Mouse (Mus musculus) heart, embryonic 13.5 days (tissue): Measurements from ENCODE around the gene Chmp1a. TPM values are rescaled to one million over a fixed set of nuclear protein-coding genes. Genes with fewer than 3 reads are reported as not detected.
"Not testable (repeated sequence)": the region's sequence is repeated elsewhere in the genome, so short reads cannot be mapped to it uniquely, and the experiment has no call there.

Source experiments
- ATAC-seq: fragments of 200-750 bp; cut with Nextera tagmentation; 2 replicates; pipeline ENCODE4 v1.8.0; 2017; ENCODE audit warnings: moderate TSS enrichment; ENCODE audit not compliant: insufficient number of reproducible peaks, low FRiP score, low TSS enrichment; ENCODE audit errors: extremely low read depth
- H3K27ac ChIP-seq: fragments of 300-500 bp; sonication (generic); replicated peaks from 2 replicates; pipeline ENCODE4 v1.5.1; 2015; ENCODE audit warnings: moderate library complexity, mild to moderate bottlenecking, inconsistent platforms
- H3K27me3 ChIP-seq: fragments of 300-500 bp; sonication (generic); replicated peaks from 2 replicates; pipeline ENCODE4 v1.6.1; 2015; ENCODE audit warnings: mild to moderate bottlenecking, inconsistent platforms
- H3K36me3 ChIP-seq: fragments of 300-500 bp; sonication (generic); 2 replicates; pipeline ENCODE4 v1.6.1; 2015; ENCODE audit warnings: mild to moderate bottlenecking, inconsistent platforms
- H3K4me1 ChIP-seq: fragments of 300-500 bp; sonication (generic); 2 replicates; pipeline ENCODE4 v1.6.1; 2015; ENCODE audit warnings: inconsistent platforms
- H3K4me2 ChIP-seq: fragments of 300-500 bp; sonication (generic); 2 replicates; pipeline ENCODE4 v1.6.1; 2015; ENCODE audit warnings: inconsistent platforms, mild to moderate bottlenecking, moderate library complexity
- H3K4me3 ChIP-seq: fragments of 300-500 bp; sonication (generic); 2 replicates; pipeline ENCODE4 v1.5.1; 2015; ENCODE audit warnings: moderate library complexity, mild to moderate bottlenecking, inconsistent platforms
- H3K9ac ChIP-seq: fragments of 300-500 bp; sonication (generic); 2 replicates; pipeline ENCODE4 v1.6.1; 2015; ENCODE audit warnings: inconsistent platforms, mild to moderate bottlenecking, moderate library complexity
- H3K9me3 ChIP-seq: fragments of 300-500 bp; sonication (generic); 2 replicates; pipeline ENCODE4 v1.6.1; 2016; ENCODE audit warnings: inconsistent platforms
- WGBS: fragments of 180-500 bp; shearing (Covaris S2); methylation state at CpG from one replicate; pipeline ENCODE4 v1.1.7; 2015; ENCODE audit warnings: mixed read lengths; 5-methylcytosine and 5-hydroxymethylcytosine counted together
- polyA plus RNA-seq: library from polyadenylated mRNA; unstranded; fragments of >200 nt; fragmentation: Nextera tagmentation; extraction: Ambion mirVana; gene quantifications from 2 replicates; pipeline ENCODE4 v1.2.1, GENCODE M21; 2015

Gene Chmp1a
- polyA plus RNA-seq, 1 experiment from 2014 or later = 91.2 TPM

- 91% methylated on average over 1 of the region's 1 CpGs for WGBS
- no peak overlapping the region for H3K9ac ChIP-seq
These were observed 15.9 kb upstream of the Chmp1a start for GRCm38 (mm10) chr8:123228416-123228815.

GRCm38 (mm10) chr8:123224278-123225266 lies 12.0 kb upstream of the Chmp1a start, which contains the start of gene Cdk10:
Gene Cdk10 (plus strand): TSS chr8:123224842.
- ATAC-seq = peak; percentile 66; the same call in 1 of the 2 replicates
- H3K4me2 ChIP-seq = peak within 1 kb of the TSS; percentile 93
- peaks cover 29% of the 10 kb centered on the region for H3K36me3 ChIP-seq
- 3% methylated on average over 59 of the region's 59 CpGs for WGBS
- no peaks in the 10 kb centered on the region for H3K9me3 ChIP-seq
- H3K4me1 ChIP-seq = peaks cover 15% of the 10 kb centered on the region
- peak within 1 kb of the TSS; percentile 94 for H3K9ac ChIP-seq
- H3K4me3 ChIP-seq = peak within 1 kb of the TSS; percentile 85
- peak within 1 kb of the TSS; percentile 88 for H3K27ac ChIP-seq
- H3K27me3 ChIP-seq = no peaks in the 10 kb centered on the region

More at GRCm38 (mm10) chr8:123228416-123228815, 15.9 kb upstream of the Chmp1a start:
- Histone ChIP-seq H3K4me1 (peaks cover 15% of the 10 kb centered on the region), H3K4me2 (no peak overlapping the region), H3K36me3 (peaks cover 40% of the 10 kb centered on the region), H3K9me3 (no peaks in the 10 kb centered on the region), H3K4me3 (no peak overlapping the region), H3K27me3 (peaks cover 11% of the 10 kb centered on the region), H3K27ac (no peak overlapping the region)
- ATAC-seq = no peak

- Histone ChIP-seq H3K9ac (no peak overlapping the region), H3K36me3 (no peaks in the 10 kb centered on the region), H3K9me3 (no peaks in the 10 kb centered on the region), H3K4me1 (peaks cover 17% of the 10 kb centered on the region), H3K4me3 (no peak overlapping the region), H3K27ac (no peak overlapping the region), H3K4me2 (no peak overlapping the region), H3K27me3 (no peaks in the 10 kb centered on the region)
- 63% methylated on average over 1 of the region's 1 CpGs for WGBS
- no peak for ATAC-seq
These were observed 8.4 kb upstream of the Chmp1a start for GRCm38 (mm10) chr8:123220917-123221316.

GRCm38 (mm10) chr8:123215430-123215829 lies 2.9 kb upstream of the Chmp1a start:
- no peak overlapping the region for H3K27ac ChIP-seq
- no peak overlapping the region for H3K4me3 ChIP-seq
- no peak for ATAC-seq
- H3K4me1 ChIP-seq = peaks cover 37% of the 10 kb centered on the region
- H3K4me2 ChIP-seq = no peak overlapping the region
- H3K36me3 ChIP-seq = no peaks in the 10 kb centered on the region
- 25% methylated on average over 3 of the region's 3 CpGs for WGBS
- no peaks in the 10 kb centered on the region for H3K9me3 ChIP-seq
- no peaks in the 10 kb centered on the region for H3K27me3 ChIP-seq
- H3K9ac ChIP-seq = no peak overlapping the region

GRCm38 (mm10) chr8:123213118-123213772 lies 682 bp upstream of the Chmp1a start:
- peak overlapping the region; percentile 97 for H3K4me2 ChIP-seq
- H3K36me3 ChIP-seq = peaks cover 20% of the 10 kb centered on the region
- H3K9ac ChIP-seq = peak overlapping the region; percentile 93
- peak overlapping the region; percentile 99 for H3K4me3 ChIP-seq
- 16% methylated on average over 22 of the region's 22 CpGs for WGBS
- H3K9me3 ChIP-seq = no peaks in the 10 kb centered on the region
- peaks cover 37% of the 10 kb centered on the region for H3K4me1 ChIP-seq
- H3K27ac ChIP-seq = peak overlapping the region; percentile 51
- H3K27me3 ChIP-seq = no peaks in the 10 kb centered on the region
- no peak for ATAC-seq

GRCm38 (mm10) chr8:123211876-123212275 lies 687 bp downstream of the Chmp1a start:
- H3K4me1 ChIP-seq = peaks cover 37% of the 10 kb centered on the region
- peak overlapping the region; percentile 97 for H3K4me2 ChIP-seq
- no peak overlapping the region for H3K27ac ChIP-seq
- H3K9ac ChIP-seq = peak overlapping the region; percentile 93
- no peak for ATAC-seq
- no peaks in the 10 kb centered on the region for H3K27me3 ChIP-seq
- peak overlapping the region; percentile 99 for H3K4me3 ChIP-seq
- peaks cover 34% of the 10 kb centered on the region for H3K36me3 ChIP-seq
- 40% methylated on average over 10 of the region's 10 CpGs for WGBS
- H3K9me3 ChIP-seq = no peaks in the 10 kb centered on the region

GRCm38 (mm10) chr8:123203571-123203970 lies 9.0 kb downstream of the Chmp1a start:
- peaks cover 45% of the 10 kb centered on the region for H3K36me3 ChIP-seq
- H3K4me1 ChIP-seq = no peaks in the 10 kb centered on the region
- no peaks in the 10 kb centered on the region for H3K9me3 ChIP-seq
- no peak overlapping the region for H3K4me2 ChIP-seq
- 86% methylated on average over 3 of the region's 3 CpGs for WGBS
- ATAC-seq = no peak
- H3K27ac ChIP-seq = no peak overlapping the region
- H3K27me3 ChIP-seq = peaks cover 16% of the 10 kb centered on the region; the same call in 1 of the 2 replicates
- no peak overlapping the region for H3K4me3 ChIP-seq
- no peak overlapping the region for H3K9ac ChIP-seq

- H3K36me3 ChIP-seq = peaks cover 32% of the 10 kb centered on the region
- H3K27ac ChIP-seq = no peak overlapping the region
- no peak overlapping the region for H3K4me2 ChIP-seq
- no peak overlapping the region; the same call in 1 of the 2 replicates for H3K9ac ChIP-seq
- ATAC-seq = no peak
- 33% methylated on average over 5 of the region's 5 CpGs for WGBS
- H3K4me1 ChIP-seq = no peaks in the 10 kb centered on the region
- no peaks in the 10 kb centered on the region for H3K9me3 ChIP-seq
- H3K27me3 ChIP-seq = peaks cover 24% of the 10 kb centered on the region; the same call in 1 of the 2 replicates
- no peak overlapping the region for H3K4me3 ChIP-seq
These were observed 10.3 kb downstream of the Chmp1a start for GRCm38 (mm10) chr8:123202288-123202687.

GRCm38 (mm10) chr8:123199864-123200263 lies 12.7 kb downstream of the Chmp1a start:
- peaks cover 26% of the 10 kb centered on the region; the same call in 1 of the 2 replicates for H3K27me3 ChIP-seq
- H3K9ac ChIP-seq = no peak overlapping the region
- no peak overlapping the region for H3K4me3 ChIP-seq
- ATAC-seq = no peak
- no peak overlapping the region for H3K27ac ChIP-seq
- no peaks in the 10 kb centered on the region for H3K4me1 ChIP-seq
- H3K9me3 ChIP-seq = no peaks in the 10 kb centered on the region
- 52% methylated on average over 14 of the region's 14 CpGs for WGBS
- H3K36me3 ChIP-seq = peaks cover 11% of the 10 kb centered on the region
- H3K4me2 ChIP-seq = no peak overlapping the region

GRCm38 (mm10) chr8:123197016-123197415 lies 15.5 kb downstream of the Chmp1a start:
- H3K4me1 ChIP-seq, H3K4me2 ChIP-seq, H3K4me3 ChIP-seq, H3K9me3 ChIP-seq, H3K27ac ChIP-seq, H3K9ac ChIP-seq, H3K36me3 ChIP-seq, ATAC-seq: not testable (repeated sequence)
- WGBS = 68% methylated on average over 5 of the region's 5 CpGs
- H3K27me3 ChIP-seq = peaks cover 39% of the 10 kb centered on the region

- H3K4me3 ChIP-seq = no peak overlapping the region
- H3K4me1 ChIP-seq = peaks cover 7% of the 10 kb centered on the region
- WGBS = 82% methylated on average over 9 of the region's 9 CpGs
- no peaks in the 10 kb centered on the region for H3K36me3 ChIP-seq
- no peaks in the 10 kb centered on the region for H3K9me3 ChIP-seq
- peaks cover 26% of the 10 kb centered on the region for H3K27me3 ChIP-seq
- H3K4me2 ChIP-seq = no peak overlapping the region
- no peak overlapping the region for H3K9ac ChIP-seq
- H3K27ac ChIP-seq = no peak overlapping the region
- no peak for ATAC-seq
These were observed 18.8 kb downstream of the Chmp1a start for GRCm38 (mm10) chr8:123193771-123194170.
